Mouse (Mus musculus): ENCODE measurements around the gene Gadl1.

Gene Gadl1

GRCm38 (mm10) chr9:115909155-115909554, at the start of gene Gadl1:
TSS of gene Gadl1 (plus strand) at chr9:115909455.
- no peak for DNase-seq (ENCODE audit: low read depth, low spot score)

GRCm38 (mm10) chr9:115862802-115863201, 46.5 kb upstream of the Gadl1 start:
- DNase-seq (ENCODE audit: low read depth, low spot score), result peak; percentile 59

GRCm38 (mm10) chr9:115863326-115863725, 45.9 kb upstream of the Gadl1 start:
- DNase-seq (ENCODE audit: low read depth, low spot score), result peak; percentile 52

GRCm38 (mm10) chr9:115867277-115867676, 42.0 kb upstream of the Gadl1 start:
- DNase-seq (ENCODE audit: low read depth, low spot score), result peak; percentile 26

DNA sequence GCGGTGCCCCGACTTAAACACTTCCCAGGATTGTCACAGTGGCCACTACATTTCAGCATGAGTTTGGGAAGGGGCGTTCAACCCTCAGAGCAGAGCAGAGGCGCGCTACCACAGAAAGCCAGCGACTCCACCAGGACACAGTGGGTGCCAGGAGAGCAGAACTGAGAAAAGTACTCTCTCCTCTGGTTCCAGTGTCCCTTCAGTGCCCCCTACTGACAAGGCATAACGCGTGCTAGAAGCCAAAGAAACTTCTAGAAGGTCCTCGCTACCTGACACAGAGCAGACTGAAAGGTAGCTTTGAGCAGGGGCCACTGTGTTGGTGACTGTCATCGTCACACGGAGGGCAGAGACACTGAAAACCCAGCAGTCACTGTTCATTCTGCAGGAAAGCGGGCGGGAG, 39.1 kb upstream of the Gadl1 start:
- DNase-seq (ENCODE audit: low read depth, low spot score), result peak; percentile 24

DNA sequence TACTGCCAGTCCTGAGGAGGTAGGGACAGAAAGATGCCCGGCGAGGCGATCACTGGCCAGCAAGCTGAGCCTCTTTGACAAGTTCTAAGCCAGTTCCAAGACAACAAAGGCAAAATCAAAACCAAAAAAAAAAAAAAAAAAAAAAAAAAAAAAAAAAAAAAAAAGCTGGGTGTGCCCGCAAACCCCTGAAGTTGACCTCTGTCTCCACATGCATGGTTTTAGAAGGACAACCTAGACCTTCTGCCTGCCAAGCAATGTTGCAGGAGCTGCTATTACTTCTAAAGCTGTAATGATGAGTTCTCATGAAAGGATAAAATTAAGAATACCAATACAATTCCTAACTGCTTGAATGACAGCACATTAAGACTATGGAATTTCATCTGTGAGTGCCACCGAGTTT, 38.6 kb upstream of the Gadl1 start:
- no peak for DNase-seq (ENCODE audit: low read depth, low spot score)

- no peak for DNase-seq (ENCODE audit: low read depth, low spot score)
Observed at GRCm38 (mm10) chr9:115880500-115880899, 28.8 kb upstream of the Gadl1 start.

DNA sequence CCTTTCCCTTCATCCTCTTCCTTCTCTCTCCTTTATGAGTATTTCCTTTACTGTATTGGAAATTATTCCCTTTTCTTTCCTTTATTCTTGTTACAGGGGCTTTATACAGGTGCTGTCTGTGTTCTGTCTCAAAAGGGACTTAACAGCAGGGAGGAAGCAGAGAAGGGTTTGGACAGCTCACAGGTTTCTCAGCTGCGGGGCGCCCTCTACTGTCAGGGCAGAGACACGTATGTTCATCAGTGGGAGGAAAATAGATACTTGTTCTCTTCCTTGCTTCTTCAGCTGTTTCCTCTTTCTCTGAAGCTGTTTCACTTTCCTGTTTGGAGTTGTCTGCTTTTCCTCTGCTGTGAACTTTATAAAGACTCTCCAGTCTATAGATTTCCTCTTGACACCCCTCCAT, 28.1 kb upstream of the Gadl1 start:
- peak; percentile 20 for DNase-seq (ENCODE audit: low read depth, low spot score)

GRCm38 (mm10) chr9:115882627-115883200, 26.5 kb upstream of the Gadl1 start:
- no peak for DNase-seq (ENCODE audit: low read depth, low spot score)

DNA sequence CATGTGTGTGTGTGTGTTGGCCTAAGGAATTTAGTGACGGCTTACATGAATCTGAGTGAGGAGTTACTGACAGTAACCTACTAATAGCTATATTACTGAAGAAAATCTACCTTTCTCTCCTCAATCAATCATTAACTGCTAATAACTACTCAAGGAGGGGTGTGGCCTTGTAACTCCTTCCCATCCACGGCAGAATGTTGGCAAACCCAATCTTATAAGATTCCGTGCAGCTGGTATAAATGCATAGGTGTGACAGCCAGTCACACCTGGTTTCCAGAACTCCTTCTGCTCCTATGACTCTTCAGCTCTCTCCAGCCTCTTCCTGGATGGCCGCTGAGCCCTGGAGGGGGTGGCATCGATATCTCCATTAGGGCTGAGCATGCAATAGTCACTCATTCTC, 25.8 kb upstream of the Gadl1 start:
- DNase-seq (ENCODE audit: low read depth, low spot score), result no peak

DNA sequence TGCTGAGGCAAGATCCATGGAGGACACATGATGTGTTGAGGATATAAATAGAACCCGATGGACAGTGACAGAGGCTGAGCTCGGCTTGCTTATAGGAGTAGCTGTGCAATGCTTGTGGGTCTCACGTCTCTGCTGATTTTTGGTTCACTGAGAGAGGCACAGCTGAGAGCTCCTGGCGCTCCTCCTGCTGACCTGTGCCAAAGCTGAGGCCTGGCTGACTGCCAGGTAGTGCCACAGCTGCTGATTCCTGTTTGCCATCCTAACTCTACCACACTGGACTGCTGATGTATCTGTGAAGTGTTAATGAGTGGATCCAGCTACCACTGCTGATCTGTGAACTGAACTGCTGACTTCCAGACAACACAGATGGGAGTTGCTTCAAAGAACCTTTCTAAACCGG, 21.7 kb upstream of the Gadl1 start:
- no peak for DNase-seq (ENCODE audit: low read depth, low spot score)

- DNase-seq (ENCODE audit: low read depth, low spot score), result no peak
Observed at GRCm38 (mm10) chr9:115893131-115893530, 16.1 kb upstream of the Gadl1 start.

GRCm38 (mm10) chr9:115893947-115894346, 15.3 kb upstream of the Gadl1 start:
- no peak for DNase-seq (ENCODE audit: low read depth, low spot score)

GRCm38 (mm10) chr9:115908325-115908724, 930 bp upstream of the Gadl1 start:
- DNase-seq (ENCODE audit: low read depth, low spot score), result peak; percentile 11

DNA sequence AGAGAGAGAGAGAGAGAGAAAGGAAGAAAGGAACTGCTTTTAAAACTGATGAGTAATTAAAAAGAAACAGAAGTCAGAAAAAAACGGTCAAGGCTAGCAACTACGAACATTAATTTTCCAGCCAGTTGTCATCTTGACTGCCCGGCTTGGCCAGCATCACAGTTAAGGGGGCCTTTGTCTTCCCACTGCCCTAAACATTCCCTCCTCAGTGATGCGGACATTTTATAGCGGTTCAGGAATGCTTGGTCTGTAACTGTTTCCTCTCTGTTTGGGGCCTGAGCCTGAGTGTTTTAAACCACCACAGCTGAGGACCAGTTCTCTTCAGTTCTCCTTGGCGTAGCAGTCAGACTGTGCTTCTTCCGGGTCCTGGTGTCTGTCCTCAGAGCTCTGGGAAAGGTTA, 4.8 kb downstream of the Gadl1 start:
- DNase-seq (ENCODE audit: low read depth, low spot score), result no peak

DNA sequence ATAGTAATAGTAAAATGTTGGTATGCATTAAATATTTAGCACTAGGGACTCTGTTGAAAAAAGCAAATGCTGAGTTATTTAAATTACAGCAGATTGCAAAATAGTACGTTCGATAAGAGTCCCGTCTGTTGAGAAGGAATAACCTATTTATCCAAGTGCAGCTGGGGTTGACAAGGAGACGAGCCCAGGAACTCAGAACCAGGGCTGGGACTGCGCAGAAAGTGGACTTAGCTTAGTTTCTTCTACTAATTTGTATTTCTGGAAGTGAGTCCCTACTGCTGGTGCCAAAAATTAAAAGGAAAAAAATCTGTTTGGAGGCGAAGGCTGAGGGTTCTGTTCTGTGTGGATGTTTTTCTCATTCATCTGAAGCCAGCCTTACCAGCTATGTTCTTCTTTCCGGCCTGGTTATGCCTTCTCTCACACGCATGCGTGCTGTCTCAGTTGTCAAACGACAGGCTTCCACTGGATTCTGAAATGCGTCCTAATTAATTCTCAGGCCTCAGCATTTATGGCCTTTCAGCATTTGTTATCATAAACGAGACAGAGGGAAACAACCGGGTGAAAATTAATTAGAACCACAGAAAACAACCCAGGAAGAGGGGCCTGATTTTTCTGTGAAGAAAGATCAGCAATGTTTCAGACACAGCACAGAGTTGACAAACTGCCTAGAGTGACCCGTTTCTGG, 6.5 kb downstream of the Gadl1 start:
- DNase-seq (ENCODE audit: low read depth, low spot score), result no peak

DNA sequence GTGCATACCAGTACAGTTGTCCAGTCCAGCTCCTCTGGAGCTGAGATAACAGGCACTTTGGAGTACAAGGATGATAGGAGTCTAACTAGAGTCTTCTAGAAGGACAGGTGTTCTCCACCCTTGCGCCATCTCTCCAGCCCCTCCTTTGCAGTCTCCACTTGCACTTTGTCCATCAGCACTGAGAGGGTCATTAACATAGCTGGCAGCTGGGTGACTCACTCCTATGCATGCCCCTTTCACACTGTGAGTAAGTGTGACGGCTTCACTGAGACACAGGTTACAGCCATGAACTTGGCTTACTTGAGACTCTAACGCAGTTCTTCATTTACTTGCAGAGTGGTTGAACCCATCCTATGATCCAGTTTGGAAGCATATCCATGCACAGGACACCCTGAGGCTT, 10.5 kb downstream of the Gadl1 start:
- no peak for DNase-seq (ENCODE audit: low read depth, low spot score)

DNA sequence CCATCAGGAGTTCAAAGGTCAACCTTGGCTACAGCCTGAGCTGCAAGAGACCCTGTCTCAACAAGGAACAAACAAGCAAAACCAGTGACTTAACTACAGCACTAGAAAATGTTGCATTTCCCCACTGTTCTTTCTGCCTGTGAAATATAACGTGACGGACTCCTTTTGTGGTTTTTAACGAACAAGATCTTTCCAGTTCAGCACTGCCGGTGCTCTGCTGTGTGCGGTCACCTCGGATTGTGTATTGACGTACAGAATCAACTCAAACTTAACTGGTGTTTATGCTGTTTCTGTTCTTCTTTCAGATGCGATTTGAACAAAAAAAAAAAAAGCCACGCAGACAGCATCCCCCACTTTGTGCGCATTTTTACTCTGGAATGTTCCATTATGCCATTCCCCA, 13.4 kb downstream of the Gadl1 start:
- DNase-seq (ENCODE audit: low read depth, low spot score), result no peak

DNA sequence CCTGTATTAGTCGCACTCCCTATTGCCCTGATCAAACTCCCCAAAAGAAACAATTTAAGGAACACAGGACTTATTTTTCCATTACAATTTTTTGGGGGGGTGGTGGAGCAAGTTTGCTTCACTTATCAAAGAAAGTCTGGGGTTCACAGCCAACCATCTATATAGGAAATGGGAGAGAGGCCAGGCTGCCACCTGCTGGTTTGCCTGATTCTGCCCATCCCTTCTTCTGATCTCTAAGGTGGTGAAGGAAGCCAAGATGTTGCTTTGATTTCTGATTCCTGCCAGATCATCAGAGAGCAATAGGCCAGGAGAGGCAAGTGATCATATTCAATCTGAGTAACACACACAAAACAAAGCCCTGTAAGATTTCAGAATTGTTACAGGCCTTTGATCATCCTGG, 14.8 kb downstream of the Gadl1 start:
- DNase-seq (ENCODE audit: low read depth, low spot score), result no peak

DNA sequence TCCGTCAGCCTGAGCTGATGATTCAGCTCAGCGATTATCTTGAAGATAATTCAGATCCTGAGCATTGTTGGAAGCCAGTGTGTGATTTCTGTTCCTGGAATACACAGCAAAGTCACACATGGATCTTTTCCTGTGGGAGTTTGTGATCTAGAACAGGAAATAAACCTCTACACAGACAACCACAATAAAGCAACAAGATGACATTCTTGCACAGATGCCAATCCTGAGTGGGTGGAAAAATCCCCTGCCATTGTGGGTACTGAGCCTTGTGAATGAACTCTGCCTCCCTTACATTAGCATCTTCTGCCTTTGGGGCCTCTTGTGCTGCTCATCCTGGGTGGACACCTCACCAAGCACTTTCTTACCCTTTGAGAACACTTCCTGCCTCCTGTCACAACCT, 22.5 kb downstream of the Gadl1 start:
- no peak for DNase-seq (ENCODE audit: low read depth, low spot score)

- DNase-seq (ENCODE audit: low read depth, low spot score), result no peak
Observed at GRCm38 (mm10) chr9:115932741-115933140, 23.5 kb downstream of the Gadl1 start.

- no peak for DNase-seq (ENCODE audit: low read depth, low spot score)
Observed at GRCm38 (mm10) chr9:115933243-115933964, 24.1 kb downstream of the Gadl1 start.

- DNase-seq (ENCODE audit: low read depth, low spot score), result no peak
Observed at GRCm38 (mm10) chr9:115934288-115934687, 25.0 kb downstream of the Gadl1 start.
